8 mouse cellular contexts compared by ENCODE assay signal in the genomic region with DNA sequence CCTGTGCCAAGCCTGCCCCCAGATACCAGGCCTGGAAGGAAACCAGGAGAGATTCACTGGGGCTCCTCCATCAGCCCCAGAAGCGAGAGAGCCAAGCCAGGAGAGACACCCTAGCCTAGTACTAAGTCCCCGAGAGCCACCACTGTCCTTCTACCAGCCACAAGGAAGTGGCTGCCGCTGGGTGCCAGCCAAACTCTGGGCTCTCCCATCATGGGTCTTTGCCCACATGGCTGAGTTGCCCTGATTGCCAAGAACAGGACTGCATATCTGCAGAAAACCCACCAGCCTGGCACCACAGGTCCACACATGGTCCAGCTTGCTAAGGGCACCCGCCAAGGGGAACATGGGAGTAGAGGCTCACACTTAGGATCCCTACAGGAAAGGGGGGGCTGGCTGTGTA. TPM values are rescaled to one million over a fixed set of nuclear protein-coding genes. Genes with fewer than 3 reads are reported as not detected.
DNase-seq lines count a peak whose midpoint lies in the region; ATAC-seq and TF ChIP-seq lines count a peak whose summit lies in the region.

No protein-coding gene starts in this region.

- no peaks in the 10 kb centered on the region for H3K9me3 ChIP-seq in forebrain, postnatal 0 days (ENCODE audit: low read length)
- H3K9me3 ChIP-seq in hindbrain, embryonic 11.5 days (ENCODE audit: control insufficient read depth, low read length) = no peaks in the 10 kb centered on the region
- H3K9me3 ChIP-seq in megakaryocyte, embryonic 14.5 days = no peaks in the 10 kb centered on the region

- no peak for ATAC-seq in forebrain, postnatal 0 days
- no peak for ATAC-seq in hindbrain, embryonic 11.5 days (ENCODE audit: low FRiP score)

- peaks cover 31% of the 10 kb centered on the region; the same call in 1 of the 2 replicates for H3K36me3 ChIP-seq in forebrain, postnatal 0 days (ENCODE audit: insufficient read depth)
- H3K36me3 ChIP-seq in hindbrain, embryonic 11.5 days (ENCODE audit: control insufficient read depth, insufficient read depth, low read length) = peaks cover 7% of the 10 kb centered on the region
- H3K36me3 ChIP-seq in megakaryocyte, embryonic 14.5 days (replicated peaks; ENCODE audit: low read length) = peaks cover 47% of the 10 kb centered on the region
- no peaks in the 10 kb centered on the region for H3K36me3 ChIP-seq in splenic B cell, adult 2 months (ENCODE audit: control insufficient read depth, insufficient read depth, low read length, poor library complexity, severe bottlenecking)

- DNase-seq in Muller cell, postnatal 12 days (ENCODE audit: inconsistent ontology term) = peak; percentile 59
- DNase-seq in brain, embryonic 14.5 days (ENCODE audit: low read depth) = peak; percentile 62
- DNase-seq in forebrain, postnatal 0 days = peak; percentile 43
- no peak for DNase-seq in hindbrain, embryonic 11.5 days (ENCODE audit: low spot score)
- peak; percentile 57 to 79 for DNase-seq in left cerebral cortex, postnatal 10 days (ENCODE audit: extremely low spot score in 1 of 2, low spot score in 2 of 2)
- peak; percentile 12 for DNase-seq in splenic B cell, adult 2 months (ENCODE audit: low read depth, low spot score)
- DNase-seq in ovary, postnatal 10 days (ENCODE audit: low spot score) = no peak

- peak overlapping the region; percentile 93 for H3K4me2 ChIP-seq in forebrain, postnatal 0 days (ENCODE audit: low read depth)
- peak overlapping the region; percentile 91 for H3K4me2 ChIP-seq in hindbrain, embryonic 11.5 days (replicated peaks; ENCODE audit: low read depth, low read length)

- intact Hi-C loops in left cerebral cortex, postnatal 10 days (cut with DNase I) = loop anchor here (5.0 kb wide), 1 partner anchor 38 kb away; the partner anchor contains the start of gene Tmem184b

- H3K4me3 ChIP-seq in forebrain, postnatal 0 days (ENCODE audit: low read depth, low read length) = peak overlapping the region; percentile 98
- H3K4me3 ChIP-seq in hindbrain, embryonic 11.5 days (ENCODE audit: low read depth, low read length) = peak overlapping the region; percentile 97
- peak overlapping the region; percentile 93 for H3K4me3 ChIP-seq in megakaryocyte, embryonic 14.5 days (replicated peaks)

- peaks cover 35% of the 10 kb centered on the region for H3K4me1 ChIP-seq in forebrain, postnatal 0 days (ENCODE audit: insufficient read depth)
- H3K4me1 ChIP-seq in hindbrain, embryonic 11.5 days (replicated peaks; ENCODE audit: control insufficient read depth, insufficient read depth, low read length) = peaks cover 24% of the 10 kb centered on the region
- peaks cover 93% of the 10 kb centered on the region for H3K4me1 ChIP-seq in megakaryocyte, embryonic 14.5 days

- no peak for TF ChIP-seq POLR2A in brain, embryonic 14.5 days (IDR thresholded peaks at IDR 0.05; ENCODE audit: borderline replicate concordance, extremely low read depth, insufficient read depth, insufficient read length, poor library complexity, severe bottlenecking)

- no peaks in the 10 kb centered on the region for H3K27me3 ChIP-seq in forebrain, postnatal 0 days (ENCODE audit: insufficient read depth, low read length)
- H3K27me3 ChIP-seq in hindbrain, embryonic 11.5 days (ENCODE audit: control insufficient read depth, insufficient read depth, low read length) = no peaks in the 10 kb centered on the region
- no peaks in the 10 kb centered on the region for H3K27me3 ChIP-seq in megakaryocyte, embryonic 14.5 days (replicated peaks)
- H3K27me3 ChIP-seq in splenic B cell, adult 2 months (ENCODE audit: control insufficient read depth, insufficient read depth, low read length, poor library complexity, severe bottlenecking) = no peaks in the 10 kb centered on the region

- no peak for TF ChIP-seq CTCF in brain, embryonic 14.5 days (IDR thresholded peaks at IDR 0.05; ENCODE audit: borderline replicate concordance, extremely low read depth, insufficient read depth, insufficient read length)
- no peak for TF ChIP-seq CTCF in forebrain, postnatal 0 days (IDR thresholded peaks at IDR 0.05; ENCODE audit: low read depth)

- H3K9ac ChIP-seq in forebrain, postnatal 0 days = peak overlapping the region; percentile 100
- peak overlapping the region; percentile 100 for H3K9ac ChIP-seq in hindbrain, embryonic 11.5 days (ENCODE audit: low read depth, low read length)

- WGBS in forebrain, postnatal 0 days = 37% methylated on average over 4 of the region's 4 CpGs
- WGBS in hindbrain, embryonic 11.5 days = 88% methylated on average over 4 of the region's 4 CpGs

- 0 out of 2 replicates have a peak overlapping the region, but pooled peaks have one; percentile 15 for H3K27ac ChIP-seq in forebrain, postnatal 0 days (ENCODE audit: low read depth, low read length)
- no peak overlapping the region for H3K27ac ChIP-seq in hindbrain, embryonic 11.5 days (ENCODE audit: low read depth, low read length)

RNA-seq across cellular contexts. Expression of gene Csnk1e, which starts 15.1 kb away (rescaled TPM):
- polyA plus RNA-seq in brain, embryonic 14.5 days (2012; rRNA removed) = 403 and 452 TPM in 2 replicates
- total RNA-seq in forebrain, postnatal 0 days (2014; rRNA removed) = 398 and 490 TPM in 2 replicates
- polyA plus RNA-seq in forebrain, postnatal 0 days (2015; fragmentation: Nextera tagmentation; extraction: Ambion mirVana) = 160 and 248 TPM in 2 replicates
- 193 and 195 TPM in 2 replicates for polyA plus RNA-seq in hindbrain, embryonic 11.5 days (2014; fragmentation: Nextera tagmentation; extraction: Ambion mirVana)
- total RNA-seq in left cerebral cortex, postnatal 10 days (2021) = 100 to 1,000 TPM; 181 to 198 TPM
- polyA plus RNA-seq in megakaryocyte, embryonic 14.5 days (2012; ENCODE audit: insufficient read depth, low replicate concordance) = 77.4 and 115 TPM in 2 replicates

RNA-seq across cellular contexts. Expression of gene Tmem184b, which starts 36.9 kb away (rescaled TPM):
- 52.3 and 70.7 TPM in 2 replicates for polyA plus RNA-seq in brain, embryonic 14.5 days (2012; rRNA removed)
- total RNA-seq in forebrain, postnatal 0 days (2014; rRNA removed) = 32.0 and 41.9 TPM in 2 replicates
- 22.9 and 30.3 TPM in 2 replicates for polyA plus RNA-seq in forebrain, postnatal 0 days (2015; fragmentation: Nextera tagmentation; extraction: Ambion mirVana)
- polyA plus RNA-seq in hindbrain, embryonic 11.5 days (2014; fragmentation: Nextera tagmentation; extraction: Ambion mirVana) = 32.7 and 33.5 TPM in 2 replicates
- 10 to 100 TPM; 51.2 to 54.0 TPM for total RNA-seq in left cerebral cortex, postnatal 10 days (2021)
- polyA plus RNA-seq in megakaryocyte, embryonic 14.5 days (2012; ENCODE audit: insufficient read depth, low replicate concordance) = 58.6 and 91.9 TPM in 2 replicates

Comparison
In these comparisons a context has a peak if more than half of its experiments do, and no peak if none do; other contexts are left out.
1. DNase-seq: peak in Muller cell, postnatal 12 days (single experiment), brain, embryonic 14.5 days (single experiment), forebrain, postnatal 0 days (single experiment), left cerebral cortex, postnatal 10 days (2 of 2) and splenic B cell, adult 2 months (single experiment); none in hindbrain, embryonic 11.5 days (single experiment) and ovary, postnatal 10 days (single experiment).
2. Peak in every context shown above with its lines, with median percentiles within 50 percentile points of each other: H3K4me3 ChIP-seq.